Mouse (Mus musculus): ENCODE measurements around the gene Arhgef10l. TPM values are rescaled to one million over a fixed set of nuclear protein-coding genes. Genes with fewer than 3 reads are reported as not detected.

The Arhgef10l gene
- polyA plus RNA-seq, 1 experiment from 2014 or later = 15.0 TPM

DNA sequence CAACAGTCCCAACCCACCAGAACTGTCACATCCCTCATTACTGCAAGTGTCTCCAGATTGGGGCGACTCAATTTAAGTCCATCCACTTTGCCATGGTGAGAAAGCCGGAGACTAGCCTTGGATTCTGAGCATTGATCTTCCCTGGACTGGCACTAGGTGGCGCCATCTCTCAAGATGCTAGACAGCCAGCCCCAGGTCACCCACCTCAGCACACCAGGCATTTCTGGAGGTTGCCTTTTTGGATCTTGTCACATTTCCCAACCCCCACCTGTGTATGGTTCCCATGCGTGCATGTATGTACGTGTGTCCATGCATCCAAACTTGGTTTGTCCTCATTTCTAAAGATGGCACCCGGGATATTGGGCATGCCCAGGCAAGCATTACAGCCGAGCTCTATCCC is 110.5 kb downstream of the Arhgef10l start:
- no peak overlapping the region for H3K4me3 ChIP-seq (ENCODE audit: low read depth, low read length)
- 0 out of 2 replicates have a peak overlapping the region, but pooled peaks have one; percentile 15 for H3K27ac ChIP-seq (ENCODE audit: low read depth, low read length)
- WGBS = 51% methylated on average over 7 of the region's 7 CpGs
- DNase-seq (ENCODE audit: low spot score) (peak; percentile 74), ATAC-seq (no peak)
- no peak overlapping the region for H3K4me2 ChIP-seq (ENCODE audit: low read length)
- H3K27me3 ChIP-seq (replicated peaks; ENCODE audit: control insufficient read depth, insufficient read depth, low read length) = no peaks in the 10 kb centered on the region
- H3K4me1 ChIP-seq (ENCODE audit: control insufficient read depth, insufficient read depth, low read length) = no peaks in the 10 kb centered on the region
- H3K9me3 ChIP-seq (replicated peaks; ENCODE audit: control insufficient read depth, low read length) = no peaks in the 10 kb centered on the region
- H3K36me3 ChIP-seq (ENCODE audit: control insufficient read depth, insufficient read depth, low read length) = peaks cover 63% of the 10 kb centered on the region
- no peak overlapping the region for H3K9ac ChIP-seq (ENCODE audit: low read length)

DNA sequence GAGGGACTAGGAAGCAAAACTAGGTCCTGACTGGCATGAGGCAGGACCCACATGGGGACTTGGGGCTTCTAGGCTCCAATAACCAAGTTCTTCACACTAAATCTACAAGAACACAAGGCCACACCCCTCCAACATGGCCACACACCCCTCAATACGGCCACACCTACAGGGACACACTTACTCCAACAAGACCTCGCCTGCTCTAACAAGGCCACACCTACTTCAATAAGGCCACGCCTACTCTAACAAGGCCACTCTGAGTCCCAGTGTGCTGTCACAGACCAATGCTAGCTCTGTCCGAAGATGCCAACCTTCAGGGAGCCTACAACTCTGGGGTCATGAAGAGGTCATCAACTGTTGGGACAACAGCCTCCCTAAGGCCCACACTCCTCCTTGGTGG is 111.3 kb downstream of the Arhgef10l start:
- Histone ChIP-seq H3K9me3 (replicated peaks; ENCODE audit: control insufficient read depth, low read length) (no peaks in the 10 kb centered on the region), H3K4me1 (ENCODE audit: control insufficient read depth, insufficient read depth, low read length) (no peaks in the 10 kb centered on the region), H3K27ac (ENCODE audit: low read depth, low read length) (no peak overlapping the region), H3K4me2 (ENCODE audit: low read length) (no peak overlapping the region), H3K36me3 (ENCODE audit: control insufficient read depth, insufficient read depth, low read length) (peaks cover 64% of the 10 kb centered on the region), H3K27me3 (replicated peaks; ENCODE audit: control insufficient read depth, insufficient read depth, low read length) (no peaks in the 10 kb centered on the region), H3K9ac (ENCODE audit: low read length) (no peak overlapping the region), H3K4me3 (ENCODE audit: low read depth, low read length) (no peak overlapping the region)
- WGBS = 79% methylated on average over 4 of the region's 4 CpGs
- DNase-seq (ENCODE audit: low spot score) (no peak), ATAC-seq (no peak)

DNA sequence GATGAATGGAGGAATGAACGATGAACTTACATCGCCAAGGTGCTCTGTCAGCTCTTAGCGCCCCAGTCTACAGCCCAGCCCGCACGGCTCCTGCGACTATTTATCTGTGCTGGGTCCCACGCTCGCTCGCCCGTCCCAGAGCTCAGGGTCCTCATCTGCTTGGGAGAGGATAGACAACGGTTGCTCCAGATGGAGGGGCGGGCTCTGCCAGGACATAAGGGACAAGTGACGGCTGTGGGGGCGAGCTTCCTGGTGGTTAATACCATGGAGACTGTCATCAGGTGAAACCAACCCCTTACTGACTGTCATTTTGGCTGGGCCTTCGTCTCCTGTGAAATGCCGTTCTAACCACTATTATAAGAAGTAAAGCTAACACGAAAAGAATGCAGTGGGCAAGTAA is 114.0 kb downstream of the Arhgef10l start:
- 90% methylated on average over 17 of the region's 17 CpGs for WGBS
- Histone ChIP-seq H3K27me3 (replicated peaks; ENCODE audit: control insufficient read depth, insufficient read depth, low read length) (no peaks in the 10 kb centered on the region), H3K36me3 (ENCODE audit: control insufficient read depth, insufficient read depth, low read length) (peaks cover 46% of the 10 kb centered on the region), H3K9me3 (replicated peaks; ENCODE audit: control insufficient read depth, low read length) (no peaks in the 10 kb centered on the region), H3K27ac (ENCODE audit: low read depth, low read length) (no peak overlapping the region), H3K4me2 (ENCODE audit: low read length) (no peak overlapping the region), H3K4me3 (ENCODE audit: low read depth, low read length) (no peak overlapping the region), H3K9ac (ENCODE audit: low read length) (no peak overlapping the region), H3K4me1 (ENCODE audit: control insufficient read depth, insufficient read depth, low read length) (no peaks in the 10 kb centered on the region)
- ATAC-seq = no peak
- DNase-seq (ENCODE audit: low spot score) = no peak

DNA sequence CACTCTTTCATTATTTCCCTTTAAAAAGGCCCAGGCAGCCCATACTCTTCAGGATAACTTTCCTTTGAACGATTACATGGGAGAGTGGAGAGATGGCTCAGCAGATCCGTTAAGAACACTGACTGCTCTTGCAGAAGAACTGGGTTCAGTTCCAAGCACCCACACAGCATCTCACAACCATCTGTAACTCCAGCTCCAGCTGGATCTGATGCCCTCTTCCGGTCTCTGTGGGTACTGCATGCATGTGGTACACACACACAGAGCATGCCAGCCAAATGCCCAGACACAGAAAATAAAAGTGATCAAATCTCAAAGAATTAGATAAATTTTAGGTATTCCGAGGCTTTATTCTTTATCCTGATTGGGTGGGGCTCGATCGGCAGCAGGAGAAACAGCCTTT is 115.1 kb downstream of the Arhgef10l start:
- H3K4me2 ChIP-seq (ENCODE audit: low read length) = no peak overlapping the region
- no peak for ATAC-seq
- no peaks in the 10 kb centered on the region for H3K4me1 ChIP-seq (ENCODE audit: control insufficient read depth, insufficient read depth, low read length)
- H3K9ac ChIP-seq (ENCODE audit: low read length) = no peak overlapping the region
- 96% methylated on average over 6 of the region's 6 CpGs for WGBS
- H3K27ac ChIP-seq (ENCODE audit: low read depth, low read length) = no peak overlapping the region
- no peak for DNase-seq (ENCODE audit: low spot score)
- peaks cover 45% of the 10 kb centered on the region for H3K36me3 ChIP-seq (ENCODE audit: control insufficient read depth, insufficient read depth, low read length)
- H3K27me3 ChIP-seq (replicated peaks; ENCODE audit: control insufficient read depth, insufficient read depth, low read length) = no peaks in the 10 kb centered on the region
- H3K4me3 ChIP-seq (ENCODE audit: low read depth, low read length) = no peak overlapping the region
- H3K9me3 ChIP-seq (replicated peaks; ENCODE audit: control insufficient read depth, low read length) = no peaks in the 10 kb centered on the region

DNA sequence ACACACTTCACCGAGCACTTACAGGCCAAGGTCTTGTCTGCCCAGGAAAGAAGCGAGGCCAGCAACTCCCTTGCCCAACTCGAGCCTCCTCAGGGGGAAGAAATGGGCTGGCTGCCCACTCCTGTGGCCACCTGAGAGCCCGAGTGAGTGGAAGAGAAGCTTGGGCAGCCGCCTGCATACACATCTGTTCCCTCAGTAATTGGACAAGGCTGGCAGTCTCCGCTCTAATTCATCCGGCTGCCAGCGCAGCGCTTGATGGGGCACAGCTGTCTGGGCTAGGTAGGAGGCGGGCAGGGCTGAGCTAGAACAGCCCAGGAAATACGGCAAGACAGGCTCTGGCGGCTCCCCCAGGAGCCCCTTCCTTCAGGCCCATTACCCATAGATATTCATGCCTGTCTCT is 115.8 kb downstream of the Arhgef10l start:
- Histone ChIP-seq H3K9me3 (replicated peaks; ENCODE audit: control insufficient read depth, low read length) (no peaks in the 10 kb centered on the region), H3K4me2 (ENCODE audit: low read length) (no peak overlapping the region), H3K36me3 (ENCODE audit: control insufficient read depth, insufficient read depth, low read length) (peaks cover 48% of the 10 kb centered on the region), H3K4me1 (ENCODE audit: control insufficient read depth, insufficient read depth, low read length) (no peaks in the 10 kb centered on the region), H3K27ac (ENCODE audit: low read depth, low read length) (no peak overlapping the region), H3K27me3 (replicated peaks; ENCODE audit: control insufficient read depth, insufficient read depth, low read length) (no peaks in the 10 kb centered on the region), H3K4me3 (ENCODE audit: low read depth, low read length) (no peak overlapping the region), H3K9ac (ENCODE audit: low read length) (no peak overlapping the region)
- peak; percentile 47; the same call in 1 of the 2 replicates for ATAC-seq
- peak; percentile 49 for DNase-seq (ENCODE audit: low spot score)
- WGBS = 71% methylated on average over 12 of the region's 12 CpGs

DNA sequence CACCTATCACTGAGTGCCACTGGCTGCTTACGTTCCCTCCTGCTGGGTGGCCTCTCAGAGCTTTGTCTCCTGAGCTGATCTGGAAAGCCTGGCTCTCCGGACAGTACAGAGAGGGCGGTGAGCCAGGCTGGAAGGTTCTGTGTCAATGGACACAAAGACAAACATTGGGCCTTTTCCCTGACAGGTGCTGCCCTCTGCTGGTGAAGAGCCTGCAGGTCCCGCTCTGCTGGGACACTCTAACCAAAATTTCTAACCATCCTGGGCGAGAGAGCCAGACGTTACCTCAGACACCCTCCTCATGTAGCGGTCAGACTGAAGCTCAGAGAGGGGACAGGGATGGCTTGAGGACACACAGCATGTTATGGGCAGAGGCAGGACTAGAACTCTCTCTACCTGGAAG is 118.3 kb downstream of the Arhgef10l start:
- 24% methylated on average over 7 of the region's 7 CpGs for WGBS
- H3K4me2 ChIP-seq (ENCODE audit: low read length) = no peak overlapping the region
- no peak overlapping the region for H3K9ac ChIP-seq (ENCODE audit: low read length)
- no peaks in the 10 kb centered on the region for H3K4me1 ChIP-seq (ENCODE audit: control insufficient read depth, insufficient read depth, low read length)
- H3K4me3 ChIP-seq (ENCODE audit: low read depth, low read length) = no peak overlapping the region
- DNase-seq (ENCODE audit: low spot score) = peak; percentile 81
- no peak overlapping the region for H3K27ac ChIP-seq (ENCODE audit: low read depth, low read length)
- H3K27me3 ChIP-seq (replicated peaks; ENCODE audit: control insufficient read depth, insufficient read depth, low read length) = no peaks in the 10 kb centered on the region
- ATAC-seq = peak; percentile 59; the same call in 1 of the 2 replicates
- H3K36me3 ChIP-seq (ENCODE audit: control insufficient read depth, insufficient read depth, low read length) = peaks cover 56% of the 10 kb centered on the region
- no peaks in the 10 kb centered on the region for H3K9me3 ChIP-seq (replicated peaks; ENCODE audit: control insufficient read depth, low read length)

- Histone ChIP-seq H3K4me1 (ENCODE audit: control insufficient read depth, insufficient read depth, low read length) (no peaks in the 10 kb centered on the region), H3K27ac (ENCODE audit: low read depth, low read length) (no peak overlapping the region), H3K4me2 (ENCODE audit: low read length) (no peak overlapping the region), H3K9me3 (replicated peaks; ENCODE audit: control insufficient read depth, low read length) (no peaks in the 10 kb centered on the region), H3K36me3 (ENCODE audit: control insufficient read depth, insufficient read depth, low read length) (peaks cover 60% of the 10 kb centered on the region), H3K27me3 (replicated peaks; ENCODE audit: control insufficient read depth, insufficient read depth, low read length) (no peaks in the 10 kb centered on the region), H3K9ac (ENCODE audit: low read length) (no peak overlapping the region), H3K4me3 (ENCODE audit: low read depth, low read length) (no peak overlapping the region)
- WGBS = 37% methylated on average over 11 of the region's 11 CpGs
- ATAC-seq (peak; percentile 73), DNase-seq (ENCODE audit: low spot score) (peak; percentile 83)
Measured at GRCm38 (mm10) chr4:140539125-140539524, 126.7 kb downstream of the Arhgef10l start.

GRCm38 (mm10) chr4:140537561-140538021 is 128.2 kb downstream of the Arhgef10l start:
- Histone ChIP-seq H3K4me2 (ENCODE audit: low read length) (no peak overlapping the region), H3K36me3 (ENCODE audit: control insufficient read depth, insufficient read depth, low read length) (peaks cover 56% of the 10 kb centered on the region), H3K4me3 (ENCODE audit: low read depth, low read length) (no peak overlapping the region), H3K4me1 (ENCODE audit: control insufficient read depth, insufficient read depth, low read length) (no peaks in the 10 kb centered on the region; the same call in 1 of the 2 replicates), H3K27me3 (replicated peaks; ENCODE audit: control insufficient read depth, insufficient read depth, low read length) (no peaks in the 10 kb centered on the region), H3K27ac (ENCODE audit: low read depth, low read length) (no peak overlapping the region), H3K9me3 (replicated peaks; ENCODE audit: control insufficient read depth, low read length) (no peaks in the 10 kb centered on the region), H3K9ac (ENCODE audit: low read length) (no peak overlapping the region)
- WGBS = 70% methylated on average over 5 of the region's 5 CpGs
- no peak for DNase-seq (ENCODE audit: low spot score)
- no peak for ATAC-seq

DNA sequence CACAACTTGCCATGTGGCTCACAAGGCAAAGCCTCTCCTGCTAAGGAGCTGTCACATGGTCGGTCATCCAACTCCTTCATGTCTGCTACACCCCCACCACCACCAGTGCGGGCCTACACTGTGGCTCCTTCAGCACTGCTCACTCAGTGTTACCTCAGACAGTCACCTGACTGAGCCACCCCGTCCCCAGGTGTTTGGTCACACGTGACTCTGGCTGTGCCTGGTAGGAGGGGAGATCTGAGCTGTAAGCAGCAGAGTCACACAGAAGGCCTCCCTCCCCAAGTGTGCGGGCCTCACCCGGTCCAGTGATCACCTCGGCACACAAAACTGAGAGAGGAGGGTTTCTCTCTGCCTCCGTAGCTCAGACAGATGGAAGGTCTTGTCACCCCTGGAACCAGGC is 130.5 kb downstream of the Arhgef10l start:
- no peak overlapping the region for H3K27ac ChIP-seq (ENCODE audit: low read depth, low read length)
- H3K36me3 ChIP-seq (ENCODE audit: control insufficient read depth, insufficient read depth, low read length) = peaks cover 49% of the 10 kb centered on the region
- no peak overlapping the region for H3K9ac ChIP-seq (ENCODE audit: low read length)
- H3K9me3 ChIP-seq (replicated peaks; ENCODE audit: control insufficient read depth, low read length) = no peaks in the 10 kb centered on the region
- 91% methylated on average over 8 of the region's 8 CpGs for WGBS
- ATAC-seq (no peak), DNase-seq (ENCODE audit: low spot score) (no peak)
- peaks cover 6% of the 10 kb centered on the region; the same call in 1 of the 2 replicates for H3K4me1 ChIP-seq (ENCODE audit: control insufficient read depth, insufficient read depth, low read length)
- H3K27me3 ChIP-seq (replicated peaks; ENCODE audit: control insufficient read depth, insufficient read depth, low read length) = no peaks in the 10 kb centered on the region
- no peak overlapping the region for H3K4me3 ChIP-seq (ENCODE audit: low read depth, low read length)
- no peak overlapping the region for H3K4me2 ChIP-seq (ENCODE audit: low read length)
